Mouse (Mus musculus): ENCODE results near the gene Gm3752. TPM values are rescaled to one million over a fixed set of nuclear protein-coding genes. Genes with fewer than 3 reads are reported as not detected.
"Not testable (repeated sequence)": the region's sequence is repeated elsewhere in the genome, so short reads cannot be mapped to it uniquely, and the experiment has no call there.

Gene Gm3752
- polyA plus RNA-seq (2016; fragmentation: Nextera tagmentation; extraction: Ambion mirVana), result 4.0 and 4.5 TPM in 2 replicates

DNA sequence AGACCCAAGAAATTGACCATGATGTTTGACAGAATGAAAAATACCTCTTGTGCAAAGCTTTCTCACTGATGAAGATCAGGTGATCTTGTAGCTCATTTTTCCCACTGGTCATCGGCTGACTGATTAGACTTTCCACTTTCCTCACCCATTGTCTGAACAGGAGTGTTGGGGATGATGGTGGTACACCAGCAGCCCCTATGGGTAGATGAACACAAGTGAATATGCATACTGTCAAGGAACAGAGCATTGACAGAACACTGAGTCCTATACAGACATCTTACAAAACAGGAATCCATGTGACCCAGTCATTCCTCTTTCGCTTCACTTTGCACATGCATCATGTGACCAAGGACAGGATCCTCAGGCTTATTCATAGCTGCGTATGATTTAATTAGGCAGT is at the start of gene Gm3752:
Gene Gm3752, minus strand, starts transcription at position 101 of the 400 bp plus-strand sequence.
- not testable (repeated sequence) for H3K9ac ChIP-seq; ATAC-seq (ENCODE audit: low FRiP score)

GRCm38 (mm10) chr14:7488731-7489130 is 5.2 kb upstream of the Gm3752 start:
- not testable (repeated sequence) for H3K27ac ChIP-seq; H3K36me3 ChIP-seq; ATAC-seq (ENCODE audit: low FRiP score); H3K4me1 ChIP-seq; H3K9me3 ChIP-seq (replicated peaks); H3K27me3 ChIP-seq
- Histone ChIP-seq H3K4me3 (peak overlapping the region; percentile 40), H3K9ac (peak overlapping the region; percentile 59), H3K4me2 (replicated peaks) (peak overlapping the region; percentile 58)
- 0% methylated on average over 11 of the region's 18 CpGs for WGBS

More for the DNA sequence above, at the start of gene Gm3752:
- H3K4me2 ChIP-seq (replicated peaks); H3K4me3 ChIP-seq; H3K27ac ChIP-seq; H3K9me3 ChIP-seq (replicated peaks); H3K4me1 ChIP-seq; H3K27me3 ChIP-seq; H3K36me3 ChIP-seq: not testable (repeated sequence)
- WGBS, result 89% methylated on average over 1 of the region's 3 CpGs

GRCm38 (mm10) chr14:7450817-7451216 is 32.7 kb downstream of the Gm3752 start, which contains the start of gene Gm3755:
TSS of gene Gm3755 (minus strand) at chr14:7450917.
- WGBS, result no CpG with 5 or more reads among the region's 2 CpGs

DNA sequence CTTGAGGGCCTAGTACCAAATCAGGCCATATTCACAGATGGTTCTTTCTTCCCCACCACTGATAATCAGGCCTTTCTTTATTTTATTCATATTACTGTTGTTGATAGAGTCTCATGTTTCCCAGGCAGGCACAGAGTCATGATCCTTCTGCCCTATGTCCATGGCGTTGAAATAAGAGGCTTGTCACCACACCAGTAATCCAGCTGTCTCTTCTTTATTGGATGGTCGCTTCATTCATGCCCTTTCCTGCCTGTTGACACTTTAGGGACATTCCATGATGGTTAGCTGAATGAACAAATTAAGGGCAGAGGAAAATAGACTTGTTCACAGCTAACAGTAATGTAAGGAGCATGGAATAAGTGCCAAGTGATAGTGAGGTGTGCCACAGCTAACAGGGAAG is 61.1 kb downstream of the Gm3752 start:
- not testable (repeated sequence) for H3K27me3 ChIP-seq; H3K4me3 ChIP-seq; H3K4me1 ChIP-seq; H3K36me3 ChIP-seq; H3K9ac ChIP-seq; H3K9me3 ChIP-seq (replicated peaks); H3K27ac ChIP-seq; H3K4me2 ChIP-seq (replicated peaks); ATAC-seq (ENCODE audit: low FRiP score)
- WGBS, result 80% methylated on average over 2 of the region's 2 CpGs

More at GRCm38 (mm10) chr14:7450817-7451216, 32.7 kb downstream of the Gm3752 start, which contains the start of gene Gm3755:
- H3K4me3 ChIP-seq; H3K4me1 ChIP-seq; H3K27ac ChIP-seq; H3K9me3 ChIP-seq (replicated peaks); H3K27me3 ChIP-seq; H3K36me3 ChIP-seq; ATAC-seq (ENCODE audit: low FRiP score); H3K9ac ChIP-seq; H3K4me2 ChIP-seq (replicated peaks): not testable (repeated sequence)

Other genes with a start within 250 kb of the Gm3752 start
- gene Gm3727, start 219.0 kb downstream of the Gm3752 start, polyA plus RNA-seq (2016; fragmentation: Nextera tagmentation; extraction: Ambion mirVana), result not detected in 2 replicates
- 3.1 and 3.5 TPM in 2 replicates for gene Gm3739, start 168.7 kb downstream of the Gm3752 start, polyA plus RNA-seq (2016; fragmentation: Nextera tagmentation; extraction: Ambion mirVana)
- gene Gm5797, start 151.4 kb downstream of the Gm3752 start, polyA plus RNA-seq (2016; fragmentation: Nextera tagmentation; extraction: Ambion mirVana), result not detected in 2 replicates
- gene Gm8374, start 118.6 kb downstream of the Gm3752 start, polyA plus RNA-seq (2016; fragmentation: Nextera tagmentation; extraction: Ambion mirVana), result not detected in 2 replicates
- gene Gm3755, start 32.8 kb downstream of the Gm3752 start, polyA plus RNA-seq (2016; fragmentation: Nextera tagmentation; extraction: Ambion mirVana), result 0.18 TPM in 1 of 2 replicates, not detected in the other
- 2.0 and 2.2 TPM in 2 replicates for gene Gm3558, start 84.8 kb upstream of the Gm3752 start, polyA plus RNA-seq (2016; fragmentation: Nextera tagmentation; extraction: Ambion mirVana)
- not detected in 2 replicates for gene Gm10338, start 111.8 kb upstream of the Gm3752 start, polyA plus RNA-seq (2016; fragmentation: Nextera tagmentation; extraction: Ambion mirVana)
- not detected in 2 replicates for gene Gm10128, start 160.2 kb upstream of the Gm3752 start, polyA plus RNA-seq (2016; fragmentation: Nextera tagmentation; extraction: Ambion mirVana)

Measured in hindbrain, embryonic 12.5 days (tissue).